Comparison of ENCODE assay signal across 8 mouse cellular contexts in the genomic region with DNA sequence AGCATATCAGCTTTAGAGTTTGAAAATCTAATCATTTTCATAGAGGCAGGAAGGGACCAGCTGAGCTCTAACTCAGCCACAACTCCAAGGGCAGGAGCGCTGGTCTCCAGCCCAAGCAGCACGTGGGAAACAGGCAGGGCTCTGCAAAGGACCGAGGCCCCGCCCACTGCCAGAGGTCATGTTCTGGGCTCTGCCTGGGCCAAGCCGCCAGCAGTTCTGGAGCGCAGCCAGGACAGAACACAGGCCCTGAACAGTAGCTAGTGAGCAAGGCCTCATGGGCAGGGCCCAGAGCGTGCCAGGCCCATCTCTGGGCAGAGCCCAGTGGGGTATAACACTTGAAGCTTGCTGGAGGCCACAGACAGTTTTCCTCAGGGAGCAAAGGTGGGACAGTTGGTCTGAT.
DNase-seq lines count a peak whose midpoint lies in the region; ATAC-seq and TF ChIP-seq lines count a peak whose summit lies in the region.

No protein-coding gene starts in this region.

- ATAC-seq in midbrain, embryonic 11.5 days (ENCODE audit: low FRiP score): no peak; the same call in 1 of the 2 replicates
- ATAC-seq in forebrain, embryonic 15.5 days (replicated peaks): peak; percentile 53; the same call in 1 of the 2 replicates
- peak; percentile 90 for ATAC-seq in heart, embryonic 16.5 days (replicated peaks; ENCODE audit: extremely low read depth, insufficient read depth, low FRiP score)
- no peak for ATAC-seq in neural tube, embryonic 12.5 days (ENCODE audit: low FRiP score, low read depth)

- peak overlapping the region; percentile 63; the same call in 1 of the 2 replicates for H3K27ac ChIP-seq in midbrain, embryonic 10.5 days (replicated peaks)
- H3K27ac ChIP-seq in midbrain, embryonic 11.5 days (ENCODE audit: low read depth, low read length): no peak overlapping the region
- H3K27ac ChIP-seq in forebrain, embryonic 15.5 days (replicated peaks): 0 out of 2 replicates have a peak overlapping the region, but pooled peaks have one; percentile 46
- H3K27ac ChIP-seq in heart, embryonic 16.5 days (ENCODE audit: low read length): peak overlapping the region; percentile 92
- H3K27ac ChIP-seq in liver, adult 2 months (replicated peaks; ENCODE audit: insufficient read depth, low read depth, low read length): peak overlapping the region; percentile 97
- H3K27ac ChIP-seq in neural tube, embryonic 12.5 days: no peak overlapping the region

- peaks cover 79% of the 10 kb centered on the region for H3K4me1 ChIP-seq in midbrain, embryonic 10.5 days
- peaks cover 38% of the 10 kb centered on the region for H3K4me1 ChIP-seq in midbrain, embryonic 11.5 days (ENCODE audit: control insufficient read depth, insufficient read depth, low read length)
- H3K4me1 ChIP-seq in forebrain, embryonic 15.5 days: peaks cover 77% of the 10 kb centered on the region
- H3K4me1 ChIP-seq in heart, embryonic 16.5 days (ENCODE audit: control insufficient read depth, insufficient read depth, low read length): peaks cover 56% of the 10 kb centered on the region
- peaks cover 13% of the 10 kb centered on the region for H3K4me1 ChIP-seq in liver, adult 2 months (ENCODE audit: control insufficient read depth, insufficient read depth, low read length)
- peaks cover 80% of the 10 kb centered on the region for H3K4me1 ChIP-seq in neural tube, embryonic 12.5 days

- 22% methylated on average over 7 of the region's 7 CpGs for WGBS in midbrain, embryonic 10.5 days
- WGBS in midbrain, embryonic 11.5 days: 23% methylated on average over 7 of the region's 7 CpGs
- 17% methylated on average over 7 of the region's 7 CpGs for WGBS in forebrain, embryonic 15.5 days
- WGBS in heart, embryonic 16.5 days: 14% methylated on average over 7 of the region's 7 CpGs
- WGBS in liver, adult 2 months: 4% methylated on average over 7 of the region's 7 CpGs
- WGBS in neural tube, embryonic 12.5 days: 13% methylated on average over 7 of the region's 7 CpGs

- H3K79me2 ChIP-seq in liver, adult 2 months (ENCODE audit: control insufficient read depth, insufficient read depth, low read length): no peaks in the 10 kb centered on the region

- H3K9me3 ChIP-seq in midbrain, embryonic 10.5 days (replicated peaks): no peaks in the 10 kb centered on the region
- H3K9me3 ChIP-seq in midbrain, embryonic 11.5 days (ENCODE audit: control insufficient read depth, low read length): no peaks in the 10 kb centered on the region
- no peaks in the 10 kb centered on the region for H3K9me3 ChIP-seq in forebrain, embryonic 15.5 days
- no peaks in the 10 kb centered on the region for H3K9me3 ChIP-seq in heart, embryonic 16.5 days (replicated peaks; ENCODE audit: control insufficient read depth, low read length)
- no peaks in the 10 kb centered on the region for H3K9me3 ChIP-seq in neural tube, embryonic 12.5 days

- H3K4me2 ChIP-seq in midbrain, embryonic 11.5 days: no peak overlapping the region
- no peak overlapping the region for H3K4me2 ChIP-seq in forebrain, embryonic 15.5 days (replicated peaks)
- H3K4me2 ChIP-seq in heart, embryonic 16.5 days (ENCODE audit: low read depth, low read length): no peak overlapping the region
- H3K4me2 ChIP-seq in neural tube, embryonic 12.5 days (replicated peaks): no peak overlapping the region

- peaks cover 100% of the 10 kb centered on the region for H3K27me3 ChIP-seq in midbrain, embryonic 10.5 days (ENCODE audit: low read depth, poor library complexity, severe bottlenecking)
- H3K27me3 ChIP-seq in midbrain, embryonic 11.5 days (ENCODE audit: control insufficient read depth, insufficient read depth, low read length): peaks cover 58% of the 10 kb centered on the region
- H3K27me3 ChIP-seq in forebrain, embryonic 15.5 days: no peaks in the 10 kb centered on the region; the same call in 1 of the 2 replicates
- no peaks in the 10 kb centered on the region for H3K27me3 ChIP-seq in heart, embryonic 16.5 days (ENCODE audit: control insufficient read depth, insufficient read depth, low read length)
- H3K27me3 ChIP-seq in liver, adult 2 months (ENCODE audit: control insufficient read depth, insufficient read depth, low read length): no peaks in the 10 kb centered on the region
- H3K27me3 ChIP-seq in neural tube, embryonic 12.5 days (replicated peaks): peaks cover 37% of the 10 kb centered on the region

- DNase-seq in midbrain, embryonic 10.5 days (ENCODE audit: low spot score): peak; percentile 44
- DNase-seq in midbrain, embryonic 11.5 days (ENCODE audit: low spot score, missing footprints): no peak
- peak; percentile 99 for DNase-seq in kidney, postnatal 25 days
- DNase-seq in liver, adult 2 months (ENCODE audit: extremely low read depth, low read depth, low spot score): peak; percentile 95
- peak; percentile 33 for DNase-seq in urinary bladder, postnatal 10 days (ENCODE audit: low spot score)

- H3K4me3 ChIP-seq in midbrain, embryonic 10.5 days: no peak overlapping the region
- H3K4me3 ChIP-seq in midbrain, embryonic 11.5 days (ENCODE audit: low read depth, low read length): no peak overlapping the region
- no peak overlapping the region for H3K4me3 ChIP-seq in forebrain, embryonic 15.5 days
- no peak overlapping the region for H3K4me3 ChIP-seq in heart, embryonic 16.5 days (ENCODE audit: low read length)
- no peak overlapping the region for H3K4me3 ChIP-seq in liver, adult 2 months (ENCODE audit: insufficient read depth, low read depth, low read length)
- no peak overlapping the region for H3K4me3 ChIP-seq in neural tube, embryonic 12.5 days

- no peak overlapping the region for H3K9ac ChIP-seq in midbrain, embryonic 11.5 days (ENCODE audit: low read length)
- H3K9ac ChIP-seq in forebrain, embryonic 15.5 days (replicated peaks): no peak overlapping the region
- H3K9ac ChIP-seq in heart, embryonic 16.5 days (ENCODE audit: low read length): peak overlapping the region; percentile 21; the same call in 1 of the 2 replicates
- H3K9ac ChIP-seq in liver, adult 2 months (ENCODE audit: low read depth, low read length): peak overlapping the region; percentile 16; the same call in 1 of the 2 replicates
- H3K9ac ChIP-seq in neural tube, embryonic 12.5 days: 0 out of 2 replicates have a peak overlapping the region, but pooled peaks have one; percentile 18

- no peak for TF ChIP-seq POLR2A in liver, adult 2 months (IDR thresholded peaks at IDR 0.05; ENCODE audit: extremely low read depth, insufficient read depth, low read length)

- H3K36me3 ChIP-seq in midbrain, embryonic 10.5 days: no peaks in the 10 kb centered on the region
- no peaks in the 10 kb centered on the region for H3K36me3 ChIP-seq in midbrain, embryonic 11.5 days (ENCODE audit: control insufficient read depth, insufficient read depth, low read length)
- H3K36me3 ChIP-seq in forebrain, embryonic 15.5 days: no peaks in the 10 kb centered on the region
- no peaks in the 10 kb centered on the region for H3K36me3 ChIP-seq in heart, embryonic 16.5 days (ENCODE audit: control insufficient read depth, insufficient read depth)
- no peaks in the 10 kb centered on the region for H3K36me3 ChIP-seq in liver, adult 2 months (ENCODE audit: control insufficient read depth, insufficient read depth, low read length)
- H3K36me3 ChIP-seq in neural tube, embryonic 12.5 days: no peaks in the 10 kb centered on the region

- TF ChIP-seq CTCF in liver, adult 2 months (IDR thresholded peaks at IDR 0.05; ENCODE audit: low read depth, low read length): no peak

Comparison
In these comparisons a context has a peak if more than half of its experiments do, and no peak if none do; other contexts are left out.
1. H3K27ac ChIP-seq: peak in midbrain, embryonic 10.5 days (single experiment), forebrain, embryonic 15.5 days (single experiment), heart, embryonic 16.5 days (single experiment) and liver, adult 2 months (single experiment); none in midbrain, embryonic 11.5 days (single experiment) and neural tube, embryonic 12.5 days (single experiment).
2. ATAC-seq: peak in forebrain, embryonic 15.5 days (single experiment) and heart, embryonic 16.5 days (single experiment); none in midbrain, embryonic 11.5 days (single experiment) and neural tube, embryonic 12.5 days (single experiment).
3. H3K9ac ChIP-seq: peak in heart, embryonic 16.5 days (single experiment), liver, adult 2 months (single experiment) and neural tube, embryonic 12.5 days (single experiment); none in midbrain, embryonic 11.5 days (single experiment) and forebrain, embryonic 15.5 days (single experiment).